Mouse (Mus musculus): Measurements from ENCODE around the gene Prex1. TPM values are rescaled to one million over a fixed set of nuclear protein-coding genes. Genes with fewer than 3 reads are reported as not detected.

The Prex1 gene
- polyA plus RNA-seq, 1 experiment from 2014 or later, result 16.0 TPM

- Histone ChIP-seq H3K4me1 (ENCODE audit: control insufficient read depth, insufficient read depth, low read length) (peaks cover 24% of the 10 kb centered on the region), H3K4me3 (ENCODE audit: low read depth, low read length) (no peak overlapping the region), H3K27me3 (ENCODE audit: control insufficient read depth, insufficient read depth, low read length) (no peaks in the 10 kb centered on the region), H3K9ac (ENCODE audit: low read length) (no peak overlapping the region), H3K36me3 (ENCODE audit: control insufficient read depth, insufficient read depth, low read length) (no peaks in the 10 kb centered on the region), H3K4me2 (ENCODE audit: low read depth, severe bottlenecking) (no peak overlapping the region), H3K9me3 (ENCODE audit: control insufficient read depth, low read length) (no peaks in the 10 kb centered on the region; the same call in 1 of the 2 replicates), H3K27ac (replicated peaks; ENCODE audit: low read depth, low read length) (no peak overlapping the region)
- DNase-seq (ENCODE audit: low spot score), result no peak
- WGBS, result 70% methylated on average over 6 of the region's 6 CpGs
- no peak for ATAC-seq (ENCODE audit: insufficient number of reproducible peaks, low FRiP score, low TSS enrichment, low read depth)
Measured at GRCm38 (mm10) chr2:166552657-166553056, 161.0 kb downstream of the Prex1 start.

DNA sequence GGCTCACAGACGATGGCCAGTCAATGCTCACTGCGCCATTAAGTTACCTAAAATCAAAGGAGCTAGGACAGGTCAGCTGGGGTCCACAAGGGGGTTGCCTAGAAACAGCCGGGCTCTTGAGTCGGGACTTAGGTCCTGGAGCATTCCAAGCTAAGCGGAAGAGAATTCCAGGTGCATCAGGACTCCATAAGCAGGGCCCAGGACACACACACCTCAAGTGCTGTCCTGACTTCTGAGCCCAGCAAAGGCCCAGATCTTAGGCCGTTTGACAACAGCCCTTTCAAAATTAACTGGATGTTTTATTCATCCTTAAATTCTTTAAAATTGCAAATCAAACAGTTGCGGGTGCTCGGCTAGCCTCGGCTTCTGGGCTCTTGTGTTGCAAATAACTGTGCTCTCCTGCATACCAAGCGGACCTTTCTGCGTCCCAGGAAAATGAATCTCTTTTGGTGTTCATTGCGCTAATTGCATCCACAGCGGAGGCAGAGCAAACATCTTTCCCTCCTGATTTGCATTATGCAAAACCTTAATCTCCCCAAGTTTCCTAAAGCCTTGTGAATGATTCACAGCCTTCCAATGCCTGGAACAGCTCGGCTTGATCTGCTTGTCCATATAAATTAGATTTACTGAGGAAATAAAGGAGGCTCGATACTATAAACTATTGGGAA is 161.7 kb downstream of the Prex1 start:
- Histone ChIP-seq H3K9ac (ENCODE audit: low read length) (no peak overlapping the region), H3K9me3 (ENCODE audit: control insufficient read depth, low read length) (no peaks in the 10 kb centered on the region; the same call in 1 of the 2 replicates), H3K27ac (replicated peaks; ENCODE audit: low read depth, low read length) (no peak overlapping the region), H3K36me3 (ENCODE audit: control insufficient read depth, insufficient read depth, low read length) (no peaks in the 10 kb centered on the region), H3K4me3 (ENCODE audit: low read depth, low read length) (no peak overlapping the region), H3K27me3 (ENCODE audit: control insufficient read depth, insufficient read depth, low read length) (no peaks in the 10 kb centered on the region), H3K4me1 (ENCODE audit: control insufficient read depth, insufficient read depth, low read length) (peaks cover 24% of the 10 kb centered on the region), H3K4me2 (ENCODE audit: low read depth, severe bottlenecking) (no peak overlapping the region)
- WGBS, result 59% methylated on average over 15 of the region's 15 CpGs
- no peak for ATAC-seq (ENCODE audit: insufficient number of reproducible peaks, low FRiP score, low TSS enrichment, low read depth)
- no peak for DNase-seq (ENCODE audit: low spot score)

DNA sequence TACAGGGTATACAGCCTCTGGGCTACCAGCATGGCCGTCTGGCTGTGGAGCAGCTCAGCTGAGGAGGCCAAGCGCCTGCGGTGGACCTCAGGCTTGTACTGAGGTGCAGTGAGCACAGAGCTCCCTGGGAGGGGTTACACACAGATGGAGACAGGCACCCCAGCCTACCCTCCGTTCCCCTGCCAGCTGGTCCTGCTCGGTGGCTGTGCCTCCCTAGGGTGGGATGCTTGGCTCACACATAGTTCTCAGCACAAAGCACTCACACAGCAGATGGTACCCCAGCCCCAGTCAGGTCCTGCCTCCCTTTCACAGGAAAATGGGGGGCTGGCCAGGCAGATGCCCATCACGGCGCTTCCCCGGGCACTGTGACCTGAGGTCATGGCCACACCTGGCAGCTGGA is 163.8 kb downstream of the Prex1 start:
- DNase-seq (ENCODE audit: low spot score), result no peak
- Histone ChIP-seq H3K36me3 (ENCODE audit: control insufficient read depth, insufficient read depth, low read length) (no peaks in the 10 kb centered on the region), H3K27ac (replicated peaks; ENCODE audit: low read depth, low read length) (no peak overlapping the region), H3K4me3 (ENCODE audit: low read depth, low read length) (no peak overlapping the region), H3K4me1 (ENCODE audit: control insufficient read depth, insufficient read depth, low read length) (peaks cover 37% of the 10 kb centered on the region), H3K27me3 (ENCODE audit: control insufficient read depth, insufficient read depth, low read length) (no peaks in the 10 kb centered on the region), H3K9ac (ENCODE audit: low read length) (no peak overlapping the region; the same call in 1 of the 2 replicates), H3K9me3 (ENCODE audit: control insufficient read depth, low read length) (no peaks in the 10 kb centered on the region; the same call in 1 of the 2 replicates), H3K4me2 (ENCODE audit: low read depth, severe bottlenecking) (no peak overlapping the region)
- WGBS, result 71% methylated on average over 8 of the region's 8 CpGs
- ATAC-seq (ENCODE audit: insufficient number of reproducible peaks, low FRiP score, low TSS enrichment, low read depth), result no peak

DNA sequence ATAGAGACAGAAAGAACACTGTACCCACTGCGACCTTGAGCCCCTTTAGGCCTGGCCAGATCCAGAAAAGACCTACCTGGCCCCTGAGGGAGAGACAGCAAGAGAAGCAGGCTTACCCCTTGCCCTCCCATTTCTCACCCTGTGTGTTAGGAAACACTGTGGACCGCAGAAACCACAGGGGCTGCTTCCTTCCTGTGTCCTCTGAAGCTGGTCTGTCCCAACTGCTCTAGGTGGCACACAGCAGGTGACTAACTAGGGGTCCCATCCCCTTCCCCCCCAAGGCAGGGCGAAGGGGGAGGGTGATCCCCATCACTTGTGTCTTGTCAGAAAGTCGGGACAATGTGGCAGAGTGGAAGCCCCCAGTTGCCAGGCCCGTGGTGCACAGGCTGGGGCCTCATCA is 164.6 kb downstream of the Prex1 start:
- H3K27me3 ChIP-seq (ENCODE audit: control insufficient read depth, insufficient read depth, low read length), result no peaks in the 10 kb centered on the region
- no peak overlapping the region for H3K9ac ChIP-seq (ENCODE audit: low read length)
- H3K27ac ChIP-seq (replicated peaks; ENCODE audit: low read depth, low read length), result no peak overlapping the region
- no peaks in the 10 kb centered on the region; the same call in 1 of the 2 replicates for H3K9me3 ChIP-seq (ENCODE audit: control insufficient read depth, low read length)
- H3K4me1 ChIP-seq (ENCODE audit: control insufficient read depth, insufficient read depth, low read length), result peaks cover 38% of the 10 kb centered on the region
- 80% methylated on average over 5 of the region's 5 CpGs for WGBS
- H3K36me3 ChIP-seq (ENCODE audit: control insufficient read depth, insufficient read depth, low read length), result no peaks in the 10 kb centered on the region
- H3K4me2 ChIP-seq (ENCODE audit: low read depth, severe bottlenecking), result no peak overlapping the region
- DNase-seq (ENCODE audit: low spot score) (no peak), ATAC-seq (ENCODE audit: insufficient number of reproducible peaks, low FRiP score, low TSS enrichment, low read depth) (no peak)
- no peak overlapping the region for H3K4me3 ChIP-seq (ENCODE audit: low read depth, low read length)

- H3K27ac ChIP-seq (replicated peaks; ENCODE audit: low read depth, low read length), result no peak overlapping the region
- H3K9ac ChIP-seq (ENCODE audit: low read length), result no peak overlapping the region
- DNase-seq (ENCODE audit: low spot score) (no peak), ATAC-seq (ENCODE audit: insufficient number of reproducible peaks, low FRiP score, low TSS enrichment, low read depth) (no peak)
- H3K4me2 ChIP-seq (ENCODE audit: low read depth, severe bottlenecking), result no peak overlapping the region
- H3K4me3 ChIP-seq (ENCODE audit: low read depth, low read length), result no peak overlapping the region
- H3K4me1 ChIP-seq (ENCODE audit: control insufficient read depth, insufficient read depth, low read length), result peaks cover 34% of the 10 kb centered on the region
- no peaks in the 10 kb centered on the region for H3K27me3 ChIP-seq (ENCODE audit: control insufficient read depth, insufficient read depth, low read length)
- H3K9me3 ChIP-seq (ENCODE audit: control insufficient read depth, low read length), result no peaks in the 10 kb centered on the region; the same call in 1 of the 2 replicates
- no peaks in the 10 kb centered on the region for H3K36me3 ChIP-seq (ENCODE audit: control insufficient read depth, insufficient read depth, low read length)
- WGBS, result 58% methylated on average over 4 of the region's 4 CpGs
Measured at GRCm38 (mm10) chr2:166545580-166545979, 168.1 kb downstream of the Prex1 start.

GRCm38 (mm10) chr2:166544575-166545251 is 168.9 kb downstream of the Prex1 start:
- no peak overlapping the region for H3K4me3 ChIP-seq (ENCODE audit: low read depth, low read length)
- H3K4me1 ChIP-seq (ENCODE audit: control insufficient read depth, insufficient read depth, low read length), result peaks cover 29% of the 10 kb centered on the region
- no peak overlapping the region for H3K27ac ChIP-seq (replicated peaks; ENCODE audit: low read depth, low read length)
- no peak for ATAC-seq (ENCODE audit: insufficient number of reproducible peaks, low FRiP score, low TSS enrichment, low read depth)
- no peaks in the 10 kb centered on the region for H3K36me3 ChIP-seq (ENCODE audit: control insufficient read depth, insufficient read depth, low read length)
- no peak overlapping the region for H3K9ac ChIP-seq (ENCODE audit: low read length)
- no peaks in the 10 kb centered on the region for H3K27me3 ChIP-seq (ENCODE audit: control insufficient read depth, insufficient read depth, low read length)
- WGBS, result 55% methylated on average over 7 of the region's 7 CpGs
- H3K9me3 ChIP-seq (ENCODE audit: control insufficient read depth, low read length), result no peaks in the 10 kb centered on the region; the same call in 1 of the 2 replicates
- no peak for DNase-seq (ENCODE audit: low spot score)
- no peak overlapping the region for H3K4me2 ChIP-seq (ENCODE audit: low read depth, severe bottlenecking)

- WGBS, result 4% methylated on average over 11 of the region's 11 CpGs
- H3K36me3 ChIP-seq (ENCODE audit: control insufficient read depth, insufficient read depth, low read length), result no peaks in the 10 kb centered on the region
- H3K9me3 ChIP-seq (ENCODE audit: control insufficient read depth, low read length), result no peaks in the 10 kb centered on the region
- peak overlapping the region; percentile 26; the same call in 1 of the 2 replicates for H3K4me2 ChIP-seq (ENCODE audit: low read depth, severe bottlenecking)
- no peak overlapping the region for H3K27ac ChIP-seq (replicated peaks; ENCODE audit: low read depth, low read length)
- DNase-seq (ENCODE audit: low spot score) (no peak), ATAC-seq (ENCODE audit: insufficient number of reproducible peaks, low FRiP score, low TSS enrichment, low read depth) (no peak)
- H3K4me1 ChIP-seq (ENCODE audit: control insufficient read depth, insufficient read depth, low read length), result peaks cover 22% of the 10 kb centered on the region
- H3K9ac ChIP-seq (ENCODE audit: low read length), result no peak overlapping the region
- no peaks in the 10 kb centered on the region for H3K27me3 ChIP-seq (ENCODE audit: control insufficient read depth, insufficient read depth, low read length)
- no peak overlapping the region for H3K4me3 ChIP-seq (ENCODE audit: low read depth, low read length)
Measured at GRCm38 (mm10) chr2:166541112-166541928, 172.3 kb downstream of the Prex1 start.

DNA sequence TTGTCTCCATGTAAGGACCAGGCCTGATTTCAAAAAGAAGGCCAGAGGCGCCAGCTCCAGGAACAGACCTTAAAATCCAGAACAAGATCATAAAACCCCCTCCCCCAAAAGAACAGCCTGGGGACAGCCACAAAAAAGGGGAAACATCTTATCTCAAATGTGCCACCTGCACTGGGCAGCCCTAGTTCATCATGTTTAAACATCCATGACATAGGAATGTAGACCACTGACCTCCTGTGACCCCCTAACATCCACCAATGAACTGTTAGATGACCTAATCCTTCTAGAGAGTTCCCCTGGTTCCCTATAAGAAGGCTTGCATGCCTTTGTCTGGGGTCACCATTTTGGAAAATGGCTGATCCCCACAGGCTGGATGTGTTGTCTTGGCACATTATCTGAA is 173.4 kb downstream of the Prex1 start:
- no peak for ATAC-seq (ENCODE audit: insufficient number of reproducible peaks, low FRiP score, low TSS enrichment, low read depth)
- no peak overlapping the region for H3K4me3 ChIP-seq (ENCODE audit: low read depth, low read length)
- H3K9me3 ChIP-seq (ENCODE audit: control insufficient read depth, low read length), result no peaks in the 10 kb centered on the region
- no peaks in the 10 kb centered on the region for H3K36me3 ChIP-seq (ENCODE audit: control insufficient read depth, insufficient read depth, low read length)
- peaks cover 16% of the 10 kb centered on the region for H3K4me1 ChIP-seq (ENCODE audit: control insufficient read depth, insufficient read depth, low read length)
- no peak for DNase-seq (ENCODE audit: low spot score)
- H3K27me3 ChIP-seq (ENCODE audit: control insufficient read depth, insufficient read depth, low read length), result no peaks in the 10 kb centered on the region
- no peak overlapping the region for H3K27ac ChIP-seq (replicated peaks; ENCODE audit: low read depth, low read length)
- no peak overlapping the region for H3K4me2 ChIP-seq (ENCODE audit: low read depth, severe bottlenecking)
- WGBS, result 79% methylated on average over 1 of the region's 1 CpGs
- H3K9ac ChIP-seq (ENCODE audit: low read length), result no peak overlapping the region

All from limb, embryonic 11.5 days (tissue).